Mouse (Mus musculus): ENCODE data around the gene Tle1. TPM values are rescaled to one million over a fixed set of nuclear protein-coding genes. Genes with fewer than 3 reads are reported as not detected.

Gene Tle1
- polyA plus RNA-seq, 1 experiment from 2014 or later, result 29.8 TPM

DNA sequence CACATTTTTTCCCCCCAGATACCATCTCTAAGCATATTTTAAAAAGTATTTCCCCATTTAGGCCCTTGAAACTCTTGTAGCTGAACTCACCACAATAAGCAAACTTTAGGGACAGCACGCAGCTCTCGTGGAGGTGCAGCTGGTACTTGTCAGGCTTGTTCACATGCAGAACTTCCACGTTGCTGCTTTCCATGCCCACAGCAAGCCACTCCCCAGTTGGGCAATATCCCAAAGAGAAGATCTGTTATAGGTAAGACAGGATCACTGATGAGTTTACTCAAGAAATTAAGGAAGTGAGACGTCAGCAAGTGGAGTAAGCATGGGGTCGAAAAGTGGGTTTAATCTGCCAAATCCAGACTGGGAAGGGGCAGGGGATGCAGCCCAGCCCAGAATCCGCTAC is 80.7 kb downstream of the Tle1 start:
- Histone ChIP-seq H3K36me3 (ENCODE audit: control insufficient read depth, insufficient read depth, low read length) (peaks cover 24% of the 10 kb centered on the region), H3K4me2 (ENCODE audit: low read depth, low read length) (no peak overlapping the region), H3K4me3 (ENCODE audit: low read depth, low read length) (no peak overlapping the region), H3K27ac (ENCODE audit: low read depth, low read length) (no peak overlapping the region), H3K9me3 (ENCODE audit: control insufficient read depth, low read length) (no peaks in the 10 kb centered on the region), H3K27me3 (ENCODE audit: control insufficient read depth, insufficient read depth, low read length) (no peaks in the 10 kb centered on the region), H3K9ac (replicated peaks; ENCODE audit: low read depth, low read length) (no peak overlapping the region), H3K4me1 (ENCODE audit: control insufficient read depth, insufficient read depth, low read length) (no peaks in the 10 kb centered on the region)
- 81% methylated on average over 6 of the region's 6 CpGs for WGBS
- no peak for ATAC-seq (ENCODE audit: low read depth)

- ATAC-seq (ENCODE audit: low read depth), result peak; percentile 78
Observed at GRCm38 (mm10) chr4:72105702-72106101, 95.0 kb downstream of the Tle1 start.

DNA sequence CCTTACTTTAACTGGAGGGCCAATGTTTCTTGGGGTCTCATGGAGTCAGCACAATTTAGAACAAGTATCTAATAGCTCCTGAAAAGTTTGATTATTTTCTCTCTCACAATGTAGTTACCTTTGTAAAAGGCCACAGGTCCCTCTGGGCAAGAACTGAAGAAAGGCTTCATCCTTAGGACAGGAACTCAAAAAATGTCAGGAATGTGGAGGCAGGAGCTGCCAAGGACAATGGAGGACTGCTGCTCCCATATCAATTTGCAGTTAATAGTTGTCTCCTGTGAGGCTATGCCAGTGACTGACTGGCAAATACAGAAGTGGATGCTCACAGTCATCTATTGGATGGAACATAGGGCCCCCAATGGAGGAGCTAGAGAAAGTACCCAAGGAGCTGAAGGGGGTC is 96.5 kb downstream of the Tle1 start:
- H3K27ac ChIP-seq (ENCODE audit: low read depth, low read length), result no peak overlapping the region
- no peaks in the 10 kb centered on the region for H3K9me3 ChIP-seq (ENCODE audit: control insufficient read depth, low read length)
- ATAC-seq (ENCODE audit: low read depth), result no peak
- H3K4me1 ChIP-seq (ENCODE audit: control insufficient read depth, insufficient read depth, low read length), result no peaks in the 10 kb centered on the region
- H3K4me3 ChIP-seq (ENCODE audit: low read depth, low read length), result no peak overlapping the region
- no peaks in the 10 kb centered on the region for H3K36me3 ChIP-seq (ENCODE audit: control insufficient read depth, insufficient read depth, low read length)
- H3K4me2 ChIP-seq (ENCODE audit: low read depth, low read length), result no peak overlapping the region
- no peaks in the 10 kb centered on the region for H3K27me3 ChIP-seq (ENCODE audit: control insufficient read depth, insufficient read depth, low read length)
- H3K9ac ChIP-seq (replicated peaks; ENCODE audit: low read depth, low read length), result no peak overlapping the region

More at GRCm38 (mm10) chr4:72105702-72106101, 95.0 kb downstream of the Tle1 start:
- Histone ChIP-seq H3K27me3 (ENCODE audit: control insufficient read depth, insufficient read depth, low read length) (no peaks in the 10 kb centered on the region), H3K4me1 (ENCODE audit: control insufficient read depth, insufficient read depth, low read length) (no peaks in the 10 kb centered on the region), H3K36me3 (ENCODE audit: control insufficient read depth, insufficient read depth, low read length) (no peaks in the 10 kb centered on the region), H3K4me2 (ENCODE audit: low read depth, low read length) (no peak overlapping the region), H3K9me3 (ENCODE audit: control insufficient read depth, low read length) (no peaks in the 10 kb centered on the region), H3K9ac (replicated peaks; ENCODE audit: low read depth, low read length) (no peak overlapping the region), H3K27ac (ENCODE audit: low read depth, low read length) (no peak overlapping the region), H3K4me3 (ENCODE audit: low read depth, low read length) (no peak overlapping the region)

- H3K27ac ChIP-seq (ENCODE audit: low read depth, low read length), result no peak overlapping the region
- H3K27me3 ChIP-seq (ENCODE audit: control insufficient read depth, insufficient read depth, low read length), result no peaks in the 10 kb centered on the region
- no peak overlapping the region for H3K9ac ChIP-seq (replicated peaks; ENCODE audit: low read depth, low read length)
- no peaks in the 10 kb centered on the region for H3K9me3 ChIP-seq (ENCODE audit: control insufficient read depth, low read length)
- ATAC-seq (ENCODE audit: low read depth), result no peak
- WGBS, result 93% methylated on average over 4 of the region's 4 CpGs
- H3K4me1 ChIP-seq (ENCODE audit: control insufficient read depth, insufficient read depth, low read length), result no peaks in the 10 kb centered on the region
- no peak overlapping the region for H3K4me3 ChIP-seq (ENCODE audit: low read depth, low read length)
- H3K4me2 ChIP-seq (ENCODE audit: low read depth, low read length), result no peak overlapping the region
- no peaks in the 10 kb centered on the region for H3K36me3 ChIP-seq (ENCODE audit: control insufficient read depth, insufficient read depth, low read length)
Observed at GRCm38 (mm10) chr4:72087811-72088210, 112.9 kb downstream of the Tle1 start.

- H3K4me2 ChIP-seq (ENCODE audit: low read depth, low read length), result no peak overlapping the region
- H3K27me3 ChIP-seq (ENCODE audit: control insufficient read depth, insufficient read depth, low read length), result no peaks in the 10 kb centered on the region
- H3K9me3 ChIP-seq (ENCODE audit: control insufficient read depth, low read length), result no peaks in the 10 kb centered on the region
- no peak overlapping the region for H3K9ac ChIP-seq (replicated peaks; ENCODE audit: low read depth, low read length)
- H3K27ac ChIP-seq (ENCODE audit: low read depth, low read length), result no peak overlapping the region
- H3K36me3 ChIP-seq (ENCODE audit: control insufficient read depth, insufficient read depth, low read length), result no peaks in the 10 kb centered on the region
- 9% methylated on average over 5 of the region's 5 CpGs for WGBS
- peaks cover 5% of the 10 kb centered on the region for H3K4me1 ChIP-seq (ENCODE audit: control insufficient read depth, insufficient read depth, low read length)
- ATAC-seq (ENCODE audit: low read depth), result peak; percentile 71; the same call in 1 of the 2 replicates
- no peak overlapping the region for H3K4me3 ChIP-seq (ENCODE audit: low read depth, low read length)
Observed at GRCm38 (mm10) chr4:72069111-72069534, 131.6 kb downstream of the Tle1 start.

DNA sequence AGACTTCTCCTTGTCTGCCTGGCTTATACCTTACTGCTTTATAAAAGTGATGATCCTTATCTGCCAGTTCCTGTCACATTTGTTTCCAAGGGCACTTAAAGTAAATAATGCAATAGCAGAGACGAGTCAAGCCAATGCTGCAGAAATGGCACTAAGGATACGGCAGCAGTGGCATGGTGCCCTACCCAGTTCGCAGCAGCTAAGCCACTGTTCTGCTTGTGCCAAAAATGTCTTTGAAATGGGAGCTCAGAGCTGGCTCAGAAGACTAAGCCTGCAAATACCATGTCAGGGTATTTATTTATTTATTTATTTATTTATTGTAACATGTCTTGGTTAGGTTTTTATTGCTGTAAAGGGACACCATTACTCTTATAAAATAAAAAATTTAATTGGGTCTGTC is 132.8 kb downstream of the Tle1 start:
- Histone ChIP-seq H3K9ac (replicated peaks; ENCODE audit: low read depth, low read length) (no peak overlapping the region), H3K27me3 (ENCODE audit: control insufficient read depth, insufficient read depth, low read length) (no peaks in the 10 kb centered on the region), H3K36me3 (ENCODE audit: control insufficient read depth, insufficient read depth, low read length) (no peaks in the 10 kb centered on the region), H3K4me1 (ENCODE audit: control insufficient read depth, insufficient read depth, low read length) (peaks cover 5% of the 10 kb centered on the region), H3K4me2 (ENCODE audit: low read depth, low read length) (no peak overlapping the region), H3K4me3 (ENCODE audit: low read depth, low read length) (no peak overlapping the region), H3K27ac (ENCODE audit: low read depth, low read length) (no peak overlapping the region), H3K9me3 (ENCODE audit: control insufficient read depth, low read length) (no peaks in the 10 kb centered on the region)
- no peak for ATAC-seq (ENCODE audit: low read depth)
- 68% methylated on average over 3 of the region's 3 CpGs for WGBS

Measured in neural tube, embryonic 14.5 days (tissue).